Mouse (Mus musculus): ENCODE data around the gene Akr1c18. TPM values are rescaled to one million over a fixed set of nuclear protein-coding genes. Genes with fewer than 3 reads are reported as not detected.

Akr1c18 gene
- total RNA-seq (2023) = 0.53 TPM

DNA sequence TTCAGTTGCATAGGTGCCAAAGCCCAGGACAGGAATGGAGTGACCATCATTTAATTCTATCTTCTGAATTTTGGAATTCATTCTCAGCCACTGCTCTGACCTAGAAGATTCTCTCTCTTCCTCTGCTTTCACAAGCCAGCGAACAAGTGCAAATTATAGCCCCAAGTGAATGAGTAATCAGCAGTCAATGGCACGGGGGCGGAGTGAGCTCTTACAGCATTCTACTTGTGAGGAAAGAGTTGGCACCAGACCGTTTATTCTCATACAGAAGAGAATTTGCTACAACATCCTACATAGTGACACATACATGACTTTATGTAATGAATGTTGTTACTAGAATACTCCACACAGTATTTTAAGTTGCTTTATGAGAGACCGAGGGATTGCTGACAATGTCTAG lies at the start of gene Akr1c18:
Gene Akr1c18, minus strand, starts transcription at position 137 of the 400 bp plus-strand sequence.

GRCm38 (mm10) chr13:4190904-4191303 lies 40.5 kb upstream of the Akr1c18 start, which contains the start of gene Akr1c13:
Gene Akr1c13 (plus strand): TSS chr13:4191150.

Other genes with a start within 250 kb of the Akr1c18 start
- gene Net1, start 232.4 kb downstream of the Akr1c18 start, total RNA-seq (2023) = 31.0 TPM
- gene Tubal3, start 232.4 kb downstream of the Akr1c18 start, total RNA-seq (2023) = not detected
- not detected for gene Ucn3, start 205.3 kb downstream of the Akr1c18 start, total RNA-seq (2023)
- gene Akr1c14, start 101.6 kb downstream of the Akr1c18 start, total RNA-seq (2023) = not detected
- gene Akr1c13, start 40.5 kb upstream of the Akr1c18 start, total RNA-seq (2023) = 10.9 TPM
- gene Akr1c19, start 78.0 kb upstream of the Akr1c18 start, total RNA-seq (2023) = not detected
- gene Akr1c12, start 128.8 kb upstream of the Akr1c18 start, total RNA-seq (2023) = 1.7 TPM

All from CD4-positive naive resting alpha-beta T cell, adult 57 days (primary cell).